Mouse (Mus musculus) liver, embryonic 14.5 days (tissue): ENCODE measurements around the gene Ncoa7.

Experiments used
- CTCF ChIP-seq: IDR thresholded peaks from 2 replicates; pipeline ENCODE4 v1.5.1; 2016; ENCODE audit warnings: antibody characterized with exemption, low read depth, control low read depth
- EP300 ChIP-seq: IDR thresholded peaks from 2 replicates; pipeline ENCODE4 v1.6.1; 2016; ENCODE audit warnings: antibody characterized with exemption, low read depth

- no peak for TF ChIP-seq CTCF
- no peak for TF ChIP-seq EP300
Measured at GRCm38 (mm10) chr10:30799713-30800450, 3.2 kb downstream of the Ncoa7 start.
